Mouse (Mus musculus) limb, embryonic 12.5 days (tissue): ENCODE data around the gene Sipa1l1. TPM values are rescaled to one million over a fixed set of nuclear protein-coding genes. Genes with fewer than 3 reads are reported as not detected.
"Not testable (repeated sequence)": the region's sequence is repeated elsewhere in the genome, so short reads cannot be mapped to it uniquely, and the experiment has no call there.

ENCODE experiments used
- ATAC-seq: fragments of 200-750 bp; cut with Nextera tagmentation; 2 replicates; pipeline ENCODE4 v1.8.0; 2017; ENCODE audit warnings: low read depth, moderate TSS enrichment; ENCODE audit not compliant: insufficient number of reproducible peaks, insufficient read depth, low FRiP score, low TSS enrichment
- H3K27ac ChIP-seq: fragments of 300-500 bp; sonication (generic); 2 replicates; pipeline ENCODE4 v1.5.1; 2016; ENCODE audit warnings: mild to moderate bottlenecking, moderate library complexity
- H3K27me3 ChIP-seq: fragments of 300-500 bp; sonication (generic); 2 replicates; pipeline ENCODE4 v1.6.1; 2016; ENCODE audit warnings: mild to moderate bottlenecking, moderate library complexity
- H3K36me3 ChIP-seq: fragments of 300-500 bp; sonication (generic); 2 replicates; pipeline ENCODE4 v1.6.1; 2016; ENCODE audit warnings: mild to moderate bottlenecking, moderate library complexity
- H3K4me1 ChIP-seq: fragments of 300-500 bp; sonication (generic); replicated peaks from 2 replicates; pipeline ENCODE4 v1.6.1; 2016
- H3K4me2 ChIP-seq: fragments of 300-500 bp; sonication (generic); 2 replicates; pipeline ENCODE4 v1.6.1; 2016; ENCODE audit warnings: mild to moderate bottlenecking, moderate library complexity
- H3K4me3 ChIP-seq: fragments of 300-500 bp; sonication (generic); replicated peaks from 2 replicates; pipeline ENCODE4 v1.5.1; 2016; ENCODE audit warnings: mild to moderate bottlenecking
- H3K9ac ChIP-seq: fragments of 300-500 bp; sonication (generic); replicated peaks from 2 replicates; pipeline ENCODE4 v1.6.1; 2016; ENCODE audit warnings: mild to moderate bottlenecking, moderate library complexity
- H3K9me3 ChIP-seq: fragments of 300-500 bp; sonication (generic); 2 replicates; pipeline ENCODE4 v1.6.1; 2016; ENCODE audit warnings: mild to moderate bottlenecking, moderate library complexity
- WGBS: fragments of 180-500 bp; shearing (Covaris S2); methylation state at CpG from one replicate; pipeline ENCODE4 v1.1.7; 2016; 5-methylcytosine and 5-hydroxymethylcytosine counted together
- polyA plus RNA-seq: library from polyadenylated mRNA; unstranded; fragments of >200 nt; fragmentation: Nextera tagmentation; extraction: Ambion mirVana; gene quantifications from 2 replicates; pipeline ENCODE4 v1.2.1, GENCODE M21; 2016

Gene Sipa1l1
- polyA plus RNA-seq, 1 experiment from 2014 or later: 33.1 TPM

DNA sequence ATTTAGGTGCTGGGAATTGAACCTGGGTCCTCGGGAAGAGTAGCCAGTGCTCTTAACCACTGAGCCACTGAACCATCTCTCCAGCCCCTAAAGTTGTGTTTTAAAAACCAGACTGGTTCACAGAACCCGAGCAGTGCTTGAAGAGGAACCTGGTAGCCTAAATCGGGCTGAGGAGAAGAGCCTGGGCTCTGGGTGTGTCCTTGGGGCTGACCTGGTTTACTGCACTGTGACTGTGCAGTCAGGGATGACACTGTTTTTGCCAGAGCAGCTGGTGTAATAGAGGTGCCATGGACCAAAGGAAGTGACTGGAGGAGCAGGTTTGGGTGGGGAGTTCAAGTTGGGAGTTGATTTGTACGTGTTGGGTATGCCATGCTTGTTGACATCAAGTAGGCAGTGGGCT lies 10.5 kb downstream of the Sipa1l1 start:
- ATAC-seq: no peak
- H3K36me3 ChIP-seq: peaks cover 27% of the 10 kb centered on the region
- no peak overlapping the region for H3K9ac ChIP-seq
- no peak overlapping the region for H3K27ac ChIP-seq
- no peaks in the 10 kb centered on the region for H3K27me3 ChIP-seq
- no peak overlapping the region for H3K4me2 ChIP-seq
- no peak overlapping the region for H3K4me3 ChIP-seq
- H3K4me1 ChIP-seq: 0 out of 2 replicates have a peak, but pooled peaks cover 1% of the 10 kb centered on the region
- WGBS: 92% methylated on average over 4 of the region's 4 CpGs
- 0 out of 2 replicates have a peak, but pooled peaks cover 11% of the 10 kb centered on the region for H3K9me3 ChIP-seq

DNA sequence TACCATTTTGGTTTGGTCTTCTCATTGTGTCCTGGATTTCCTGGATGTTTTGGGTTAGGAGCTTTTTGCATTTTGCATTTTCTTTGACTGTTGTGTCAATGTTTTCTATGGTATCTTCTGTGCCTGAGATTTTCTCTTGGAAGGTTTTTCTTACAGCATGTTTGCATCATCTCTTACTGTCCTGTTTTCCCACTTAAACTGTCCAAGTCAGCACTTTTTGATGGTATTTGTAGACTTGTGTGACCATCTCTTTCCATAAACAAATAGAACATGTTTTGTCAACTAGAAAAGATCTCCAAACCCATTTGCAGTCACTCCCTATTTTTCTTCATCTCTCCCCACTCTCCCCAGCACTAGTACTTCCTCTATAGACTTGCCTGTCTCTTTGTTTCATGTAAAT lies 17.0 kb downstream of the Sipa1l1 start:
- not testable (repeated sequence) for H3K9ac ChIP-seq, H3K4me3 ChIP-seq, H3K27me3 ChIP-seq, H3K27ac ChIP-seq, ATAC-seq, H3K4me2 ChIP-seq
- H3K4me1 ChIP-seq: peaks cover 47% of the 10 kb centered on the region
- H3K36me3 ChIP-seq: peaks cover 16% of the 10 kb centered on the region
- H3K9me3 ChIP-seq: 0 out of 2 replicates have a peak, but pooled peaks cover 11% of the 10 kb centered on the region

DNA sequence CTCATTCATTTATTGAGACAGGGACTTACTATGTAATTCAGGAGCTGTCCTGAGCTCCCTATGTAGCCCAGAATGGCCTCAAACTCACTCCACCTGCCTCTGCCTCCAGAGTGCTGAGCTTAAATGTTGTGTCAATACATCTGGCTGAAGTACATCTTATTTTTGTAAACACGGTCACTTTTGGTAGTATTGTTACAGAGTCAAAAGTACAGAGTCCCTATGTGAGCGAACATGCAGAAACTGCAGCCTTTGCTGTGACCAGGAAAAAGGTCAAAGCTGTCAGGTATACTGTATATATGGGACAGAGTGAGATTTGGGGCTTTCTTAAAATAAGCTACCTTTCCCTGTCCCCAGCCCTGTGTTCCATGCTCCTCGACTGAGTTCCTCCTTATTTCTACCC lies 17.6 kb downstream of the Sipa1l1 start:
- H3K4me1 ChIP-seq: peaks cover 50% of the 10 kb centered on the region
- ATAC-seq: no peak
- H3K9ac ChIP-seq: no peak overlapping the region
- H3K36me3 ChIP-seq: peaks cover 11% of the 10 kb centered on the region; the same call in 1 of the 2 replicates
- H3K27ac ChIP-seq: no peak overlapping the region
- H3K9me3 ChIP-seq: 0 out of 2 replicates have a peak, but pooled peaks cover 11% of the 10 kb centered on the region
- no peak overlapping the region for H3K4me3 ChIP-seq
- no peaks in the 10 kb centered on the region for H3K27me3 ChIP-seq
- WGBS: 78% methylated on average over 3 of the region's 3 CpGs
- no peak overlapping the region for H3K4me2 ChIP-seq

DNA sequence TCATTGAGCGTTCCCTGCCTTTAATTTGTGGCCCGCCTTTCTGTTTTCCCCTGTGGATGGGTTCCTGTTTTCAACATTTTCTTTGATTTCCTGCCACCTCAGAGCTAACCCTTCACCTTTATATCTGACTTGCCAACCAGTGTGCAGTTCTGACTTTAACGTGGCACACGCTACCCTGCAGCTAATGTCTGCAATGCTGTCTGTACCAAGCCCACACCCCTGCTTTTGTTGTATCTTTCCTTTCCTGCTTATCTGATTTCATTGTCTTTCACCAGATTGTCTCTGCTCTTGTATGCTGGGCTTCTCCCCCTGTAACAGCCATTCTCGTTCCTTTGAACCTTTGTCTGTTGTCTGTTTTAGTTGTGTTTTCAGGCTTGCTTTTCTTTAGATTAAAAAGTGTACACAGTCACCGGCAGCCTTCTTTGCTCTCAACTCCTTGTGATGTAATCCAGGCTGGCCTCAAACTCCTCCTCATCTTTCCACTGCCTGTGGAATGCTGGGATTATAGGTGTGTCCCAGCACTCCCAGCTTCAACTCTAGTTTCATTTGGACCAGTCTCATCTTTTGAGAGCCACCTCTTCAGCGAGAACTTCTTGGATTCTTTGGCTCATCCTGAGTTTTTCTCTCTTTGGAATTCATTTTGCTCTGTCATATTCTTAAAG lies 18.2 kb downstream of the Sipa1l1 start:
- WGBS: 74% methylated on average over 7 of the region's 7 CpGs
- H3K27me3 ChIP-seq: no peaks in the 10 kb centered on the region
- H3K4me3 ChIP-seq: no peak overlapping the region
- H3K9me3 ChIP-seq: 0 out of 2 replicates have a peak, but pooled peaks cover 8% of the 10 kb centered on the region
- H3K9ac ChIP-seq: no peak overlapping the region
- H3K4me2 ChIP-seq: no peak overlapping the region
- no peak overlapping the region for H3K27ac ChIP-seq
- ATAC-seq: no peak
- H3K4me1 ChIP-seq: peaks cover 51% of the 10 kb centered on the region
- peaks cover 5% of the 10 kb centered on the region; the same call in 1 of the 2 replicates for H3K36me3 ChIP-seq

DNA sequence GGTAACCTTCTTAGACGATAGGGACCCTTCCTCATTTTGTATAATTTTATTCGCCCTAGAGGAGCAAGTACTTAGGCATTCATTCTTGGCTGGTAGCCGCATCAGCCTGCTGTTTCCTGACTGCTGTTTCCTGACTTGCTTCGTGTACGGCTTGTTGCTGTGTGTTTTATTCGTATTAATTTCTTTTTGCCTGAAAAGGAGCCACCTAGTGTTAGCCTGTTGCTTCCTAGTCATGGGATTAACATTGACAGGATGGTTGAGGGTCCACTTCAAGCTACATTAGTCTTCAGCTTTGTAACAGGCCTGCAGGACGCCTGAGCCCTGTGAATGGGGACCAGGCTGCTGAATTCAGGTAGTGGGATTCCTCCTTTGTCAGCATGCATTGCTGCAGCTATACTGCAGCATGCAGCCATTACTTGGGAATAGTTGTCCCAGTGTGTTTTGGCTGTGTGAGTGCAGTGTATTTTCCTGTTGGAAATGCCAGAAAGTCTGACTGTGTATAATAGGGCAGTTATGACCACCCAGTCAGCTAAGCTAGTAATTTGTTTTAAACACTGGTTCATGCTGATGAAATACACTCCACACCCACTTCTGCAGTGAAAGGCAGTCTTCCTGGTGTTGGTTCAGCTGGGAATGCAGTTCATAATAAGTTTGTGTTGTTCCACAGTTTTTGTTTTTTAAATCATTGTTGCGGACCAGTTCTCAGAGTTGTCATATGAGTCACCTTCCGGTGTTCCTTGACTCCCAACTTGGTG lies 19.4 kb downstream of the Sipa1l1 start:
- Histone ChIP-seq H3K36me3 (no peaks in the 10 kb centered on the region), H3K27me3 (no peaks in the 10 kb centered on the region), H3K27ac (peak overlapping the region; percentile 88), H3K4me1 (peaks cover 61% of the 10 kb centered on the region), H3K9ac (no peak overlapping the region), H3K4me3 (no peak overlapping the region), H3K4me2 (peak overlapping the region; percentile 38), H3K9me3 (no peaks in the 10 kb centered on the region)
- 66% methylated on average over 9 of the region's 9 CpGs for WGBS
- peak; percentile 10; the same call in 1 of the 2 replicates for ATAC-seq

DNA sequence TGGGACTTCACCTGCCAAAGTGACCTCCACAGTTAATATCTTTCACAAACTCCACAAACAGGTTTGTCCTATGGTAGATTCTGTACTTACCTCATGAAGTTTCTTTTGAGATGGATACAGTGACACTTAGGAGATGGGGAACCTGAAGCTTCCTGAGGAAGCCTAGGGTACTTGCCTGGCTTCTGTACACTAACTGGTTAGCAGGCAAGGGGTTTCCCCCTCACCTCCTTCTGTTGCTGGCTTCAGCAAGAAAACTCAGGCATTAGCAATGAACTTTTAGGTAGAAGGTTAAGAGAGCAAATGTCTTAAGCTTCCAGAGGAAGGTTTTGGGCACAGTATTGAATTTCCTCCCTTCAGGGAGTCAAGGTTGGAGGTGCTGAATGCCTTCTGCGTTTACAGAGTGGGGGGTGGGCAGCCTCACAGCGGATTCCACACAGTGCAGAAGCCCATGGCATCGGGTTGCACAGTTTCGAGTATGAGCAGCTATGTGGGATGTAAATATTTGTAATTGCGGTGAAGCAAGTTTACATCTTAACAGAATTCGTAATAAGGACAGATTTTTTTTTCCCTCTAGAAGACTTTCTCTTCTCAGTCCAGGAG lies 20.1 kb downstream of the Sipa1l1 start:
- Histone ChIP-seq H3K36me3 (no peaks in the 10 kb centered on the region), H3K9ac (no peak overlapping the region), H3K4me3 (no peak overlapping the region), H3K4me2 (peak overlapping the region; percentile 38), H3K4me1 (peaks cover 67% of the 10 kb centered on the region), H3K9me3 (no peaks in the 10 kb centered on the region), H3K27ac (peak overlapping the region; percentile 88), H3K27me3 (no peaks in the 10 kb centered on the region)
- peak; percentile 86 for ATAC-seq
- WGBS: 11% methylated on average over 6 of the region's 6 CpGs

DNA sequence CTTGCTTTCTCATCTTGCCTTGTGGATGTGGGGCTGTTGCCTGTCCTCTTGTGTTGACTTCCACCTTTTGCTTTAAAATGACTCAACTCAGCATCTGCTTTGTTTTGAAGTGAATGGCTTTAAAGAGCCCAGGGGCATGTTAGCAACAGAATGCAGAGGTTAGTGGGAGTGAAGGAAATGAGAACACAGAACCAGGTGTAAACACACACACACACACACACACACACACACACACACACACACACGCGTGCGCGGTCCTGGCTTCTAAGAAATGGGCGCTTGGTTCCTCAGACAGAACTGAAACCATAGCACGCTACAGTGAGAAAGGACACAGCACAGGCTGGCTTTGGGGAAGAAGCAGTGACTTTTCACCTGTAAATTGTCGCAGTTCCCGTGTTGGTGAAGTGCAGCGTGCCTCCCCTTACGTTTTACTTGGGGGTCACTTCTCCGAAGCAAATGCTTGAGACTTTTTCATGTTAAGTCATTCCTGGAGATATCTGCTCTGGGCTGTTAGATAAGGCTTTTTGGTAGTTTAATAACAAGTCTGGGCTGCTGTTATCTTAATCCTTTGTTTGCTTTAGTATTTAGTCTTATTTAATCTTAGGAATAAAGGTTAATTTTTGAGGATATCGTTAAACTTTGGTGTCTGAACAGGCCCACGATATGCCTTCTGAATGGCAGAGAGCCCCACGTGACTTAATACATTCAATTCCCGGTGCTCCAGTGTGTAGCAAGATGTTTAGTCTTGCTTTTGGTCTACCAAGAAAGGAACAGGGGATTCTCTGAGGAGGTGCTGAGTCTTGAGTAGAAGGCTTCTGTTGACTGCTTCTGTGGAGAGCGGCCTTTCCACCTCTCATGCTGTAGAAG lies 20.8 kb downstream of the Sipa1l1 start:
- H3K9ac ChIP-seq: no peak overlapping the region
- peak overlapping the region; percentile 38 for H3K4me2 ChIP-seq
- H3K36me3 ChIP-seq: no peaks in the 10 kb centered on the region
- WGBS: 70% methylated on average over 16 of the region's 16 CpGs
- H3K27me3 ChIP-seq: no peaks in the 10 kb centered on the region
- H3K4me1 ChIP-seq: peaks cover 75% of the 10 kb centered on the region
- no peaks in the 10 kb centered on the region for H3K9me3 ChIP-seq
- ATAC-seq: no peak
- H3K4me3 ChIP-seq: no peak overlapping the region
- H3K27ac ChIP-seq: peak overlapping the region; percentile 88

DNA sequence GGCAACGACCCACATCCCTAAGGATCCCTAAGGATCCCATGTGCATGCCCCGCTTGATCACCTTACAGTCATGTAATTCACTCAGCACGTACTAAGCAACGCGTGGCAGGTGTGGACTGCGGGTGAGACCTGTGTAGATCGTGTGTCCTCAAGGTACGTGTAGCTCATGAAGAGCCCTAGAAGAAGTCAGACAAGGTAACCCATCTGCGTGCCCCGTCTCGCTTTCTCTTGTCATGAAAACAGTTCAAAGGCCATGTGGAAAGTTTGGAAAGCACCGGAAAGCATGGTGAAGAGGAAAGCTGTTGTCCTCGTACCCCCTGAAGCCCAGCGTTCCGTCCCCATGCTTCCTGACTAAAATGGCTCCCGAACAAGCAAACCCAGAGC lies 21.5 kb downstream of the Sipa1l1 start:
- ATAC-seq: no peak
- Histone ChIP-seq H3K36me3 (no peaks in the 10 kb centered on the region), H3K27me3 (no peaks in the 10 kb centered on the region), H3K4me3 (no peak overlapping the region), H3K27ac (0 out of 2 replicates have a peak overlapping the region, but pooled peaks have one; percentile 88), H3K9ac (no peak overlapping the region), H3K4me1 (peaks cover 81% of the 10 kb centered on the region), H3K4me2 (no peak overlapping the region), H3K9me3 (no peaks in the 10 kb centered on the region)
- WGBS: 90% methylated on average over 16 of the region's 16 CpGs

DNA sequence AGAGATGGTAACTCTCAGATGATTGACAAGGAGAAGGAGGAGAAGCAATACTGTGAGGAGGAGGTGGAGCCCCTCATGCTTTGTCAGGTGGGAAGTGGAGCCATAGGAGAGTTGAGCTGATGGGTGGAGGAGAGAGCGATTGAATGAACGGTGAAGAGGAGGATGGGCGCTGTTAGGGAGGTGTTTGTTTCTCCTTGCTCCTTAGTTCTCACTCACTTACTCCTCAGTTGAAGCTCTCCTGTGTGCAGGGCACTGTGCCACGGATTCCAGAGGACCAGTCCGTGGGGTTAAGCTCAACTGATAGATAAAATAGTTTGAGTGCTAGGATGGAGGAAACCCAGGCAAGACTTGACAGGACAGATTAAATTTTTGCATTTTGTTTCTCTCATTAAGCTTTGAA lies 22.6 kb downstream of the Sipa1l1 start:
- Histone ChIP-seq H3K4me2 (no peak overlapping the region), H3K9ac (no peak overlapping the region), H3K27me3 (no peaks in the 10 kb centered on the region), H3K9me3 (no peaks in the 10 kb centered on the region), H3K27ac (no peak overlapping the region), H3K4me3 (no peak overlapping the region), H3K4me1 (peaks cover 88% of the 10 kb centered on the region), H3K36me3 (no peaks in the 10 kb centered on the region)
- 81% methylated on average over 5 of the region's 5 CpGs for WGBS
- no peak for ATAC-seq

DNA sequence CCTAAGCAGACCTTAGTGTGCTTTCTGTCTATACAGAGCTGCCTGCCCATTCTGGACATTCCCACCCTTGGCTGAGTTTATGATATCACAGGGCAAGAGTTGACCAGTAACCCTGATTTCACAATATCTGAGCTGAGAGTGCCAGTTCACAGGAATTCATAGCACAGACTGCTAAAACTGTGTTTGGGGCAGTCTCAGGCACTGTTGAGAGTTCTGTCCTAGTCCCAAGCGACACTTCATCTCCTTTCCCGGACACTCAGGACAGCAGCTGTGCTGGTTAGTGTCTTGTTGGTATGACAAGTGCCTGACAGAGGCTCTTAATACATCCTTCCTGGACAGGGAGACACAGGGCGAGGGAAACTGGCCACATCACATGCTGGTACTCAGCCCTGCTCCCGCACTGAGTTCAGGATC lies 23.5 kb downstream of the Sipa1l1 start:
- H3K4me3 ChIP-seq: no peak overlapping the region
- no peak for ATAC-seq
- no peaks in the 10 kb centered on the region for H3K9me3 ChIP-seq
- H3K4me2 ChIP-seq: no peak overlapping the region
- no peaks in the 10 kb centered on the region for H3K36me3 ChIP-seq
- H3K4me1 ChIP-seq: peaks cover 88% of the 10 kb centered on the region
- H3K27me3 ChIP-seq: no peaks in the 10 kb centered on the region
- no peak overlapping the region for H3K9ac ChIP-seq
- no peak overlapping the region for H3K27ac ChIP-seq
- 79% methylated on average over 4 of the region's 4 CpGs for WGBS
